Mouse (Mus musculus): ENCODE results near the gene Set.

DNA sequence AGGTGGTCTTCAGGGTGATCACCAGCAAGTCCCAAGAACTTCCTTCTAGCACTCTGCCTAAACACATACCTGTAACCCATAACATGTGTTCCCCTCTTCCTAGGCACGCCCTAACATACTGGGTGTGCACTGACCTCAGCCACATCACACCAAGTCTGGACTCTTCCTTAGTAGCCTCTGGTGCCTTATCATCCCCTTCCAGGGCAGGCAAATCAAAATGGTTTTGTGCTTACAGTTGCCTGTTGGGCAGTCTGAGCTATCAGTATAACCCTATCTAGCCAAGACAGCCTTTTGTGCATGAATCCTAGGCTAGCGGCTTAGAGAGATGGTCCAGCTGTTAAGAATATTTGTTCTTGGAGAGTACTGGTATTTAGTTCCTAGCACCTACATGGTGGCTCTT lies 54.3 kb downstream of the Set start:
- TF ChIP-seq CTCF (IDR thresholded peaks at IDR 0.05; ENCODE audit: borderline replicate concordance, insufficient read depth, low read depth, low read length): no peak
- TF ChIP-seq POLR2A (IDR thresholded peaks at IDR 0.05; ENCODE audit: borderline replicate concordance, insufficient read depth, low read length): no peak
